Mouse (Mus musculus) stomach, embryonic 15.5 days (tissue): Measurements from ENCODE around the gene Olfr1443. TPM values are rescaled to one million over a fixed set of nuclear protein-coding genes. Genes with fewer than 3 reads are reported as not detected.
"Not testable (repeated sequence)": the region's sequence is repeated elsewhere in the genome, so short reads cannot be mapped to it uniquely, and the experiment has no call there.

ENCODE experiments used
- ATAC-seq: fragments of 200-750 bp; cut with Nextera tagmentation; 2 replicates; pipeline ENCODE4 v1.8.0; 2017; ENCODE audit warnings: low read depth, moderate number of reproducible peaks, moderate TSS enrichment; ENCODE audit not compliant: insufficient read depth, low FRiP score
- H3K27ac ChIP-seq: fragments of 300-500 bp; sonication (generic); 2 replicates; pipeline ENCODE4 v1.5.1; 2015; ENCODE audit warnings: mild to moderate bottlenecking, inconsistent platforms
- H3K27me3 ChIP-seq: fragments of 300-500 bp; sonication (generic); replicated peaks from 2 replicates; pipeline ENCODE4 v1.6.1; 2015; ENCODE audit warnings: inconsistent platforms
- H3K36me3 ChIP-seq: fragments of 300-500 bp; sonication (generic); 2 replicates; pipeline ENCODE4 v1.6.1; 2015; ENCODE audit warnings: inconsistent platforms
- H3K4me1 ChIP-seq: fragments of 300-500 bp; sonication (generic); 2 replicates; pipeline ENCODE4 v1.6.1; 2015; ENCODE audit warnings: inconsistent platforms
- H3K4me2 ChIP-seq: fragments of 300-500 bp; sonication (generic); 2 replicates; pipeline ENCODE4 v1.6.1; 2015; ENCODE audit warnings: mild to moderate bottlenecking, inconsistent platforms
- H3K4me3 ChIP-seq: fragments of 300-500 bp; sonication (generic); replicated peaks from 2 replicates; pipeline ENCODE4 v1.5.1; 2015; ENCODE audit warnings: inconsistent platforms
- H3K9ac ChIP-seq: fragments of 300-500 bp; sonication (generic); 2 replicates; pipeline ENCODE4 v1.6.1; 2015; ENCODE audit warnings: inconsistent platforms
- H3K9me3 ChIP-seq: fragments of 300-500 bp; sonication (generic); 2 replicates; pipeline ENCODE4 v1.6.1; 2016; ENCODE audit warnings: inconsistent platforms
- whole genome bisulfite sequencing: fragments of 180-500 bp; shearing (Covaris S2); methylation state at CpG from one replicate; pipeline ENCODE4 v1.1.7; 2015; 5-methylcytosine and 5-hydroxymethylcytosine counted together
- polyA plus RNA-seq: library from polyadenylated mRNA; unstranded; fragments of >200 nt; fragmentation: Nextera tagmentation; extraction: Ambion mirVana; gene quantifications from 2 replicates; pipeline ENCODE4 v1.2.1, GENCODE M21; 2015

The Olfr1443 gene
- polyA plus RNA-seq: not detected in 2 replicates

DNA sequence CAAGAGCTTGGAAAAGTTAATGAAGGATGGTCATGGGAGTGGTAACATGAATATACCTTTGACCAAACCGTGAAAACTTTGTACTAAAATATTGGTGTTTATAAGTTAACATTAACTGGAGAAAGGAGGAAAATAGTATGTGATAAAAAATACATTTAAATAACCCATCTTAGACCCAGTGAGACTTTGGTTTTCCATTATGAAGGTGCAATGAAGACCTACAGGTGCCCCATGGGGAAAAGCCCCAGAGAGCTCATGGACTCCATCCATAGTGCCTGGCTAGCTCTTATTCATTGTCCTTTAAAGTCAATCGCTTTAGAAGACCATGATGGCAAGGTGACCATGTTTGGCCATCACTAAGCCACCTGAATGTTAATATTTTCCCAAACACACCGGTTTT lies at the start of gene Olfr1443:
Olfr1443 (plus strand) TSS at position 301 of the 400 bp plus-strand sequence.
- Histone ChIP-seq H3K9me3 (no peaks in the 10 kb centered on the region), H3K9ac (no peak within 1 kb of the TSS), H3K36me3 (no peaks in the 10 kb centered on the region), H3K27me3 (no peaks in the 10 kb centered on the region), H3K4me1 (no peaks in the 10 kb centered on the region), H3K4me2 (no peak within 1 kb of the TSS), H3K27ac (no peak within 1 kb of the TSS), H3K4me3 (no peak within 1 kb of the TSS)
- WGBS: 65% methylated on average over 3 of the region's 3 CpGs
- ATAC-seq: no peak

- no peak within 1 kb of the TSS for H3K27ac ChIP-seq
- 62% methylated on average over 4 of the region's 4 CpGs for WGBS
- H3K4me1 ChIP-seq: no peaks in the 10 kb centered on the region
- no peaks in the 10 kb centered on the region for H3K27me3 ChIP-seq
- H3K4me2 ChIP-seq: no peak within 1 kb of the TSS
- H3K4me3 ChIP-seq: no peak within 1 kb of the TSS
- no peak for ATAC-seq
- no peak within 1 kb of the TSS for H3K9ac ChIP-seq
- H3K9me3 ChIP-seq: no peaks in the 10 kb centered on the region
- H3K36me3 ChIP-seq: no peaks in the 10 kb centered on the region
These were observed 44.7 kb upstream of the Olfr1443 start, which contains the start of gene Glyat for GRCm38 (mm10) chr19:12633176-12633575. Glyat (plus strand) TSS chr19:12633308.

DNA sequence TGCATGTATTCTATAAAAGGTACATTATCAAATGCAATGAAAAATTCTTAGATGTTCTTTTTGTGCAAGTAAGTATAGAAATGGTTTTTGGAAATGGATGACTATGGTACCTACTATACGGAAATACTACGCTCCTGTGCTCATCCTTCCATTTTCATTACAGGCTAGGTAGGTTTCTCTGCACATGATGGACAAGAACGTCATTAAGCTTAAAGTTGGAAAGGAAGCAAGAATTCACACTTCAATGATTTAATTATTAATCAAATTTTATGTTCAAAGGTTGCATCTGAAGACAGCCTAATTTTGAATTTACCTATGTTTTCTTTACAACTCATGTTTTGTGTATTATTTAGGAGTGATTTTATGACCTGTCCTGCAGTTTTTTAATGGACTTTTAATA lies 43.7 kb upstream of the Olfr1443 start:
- Histone ChIP-seq H3K9me3 (no peaks in the 10 kb centered on the region), H3K4me3 (no peak overlapping the region), H3K36me3 (no peaks in the 10 kb centered on the region), H3K4me2 (no peak overlapping the region), H3K27ac (no peak overlapping the region), H3K4me1 (no peaks in the 10 kb centered on the region), H3K9ac (no peak overlapping the region), H3K27me3 (no peaks in the 10 kb centered on the region)
- ATAC-seq: no peak
- WGBS: 84% methylated on average over 3 of the region's 3 CpGs

GRCm38 (mm10) chr19:12634963-12635362 lies 42.9 kb upstream of the Olfr1443 start:
- Histone ChIP-seq H3K9me3 (no peaks in the 10 kb centered on the region), H3K4me2 (no peak overlapping the region), H3K27me3 (no peaks in the 10 kb centered on the region), H3K4me1 (no peaks in the 10 kb centered on the region), H3K4me3 (no peak overlapping the region), H3K36me3 (no peaks in the 10 kb centered on the region), H3K9ac (no peak overlapping the region), H3K27ac (no peak overlapping the region)
- WGBS: 77% methylated on average over 4 of the region's 4 CpGs
- no peak for ATAC-seq

DNA sequence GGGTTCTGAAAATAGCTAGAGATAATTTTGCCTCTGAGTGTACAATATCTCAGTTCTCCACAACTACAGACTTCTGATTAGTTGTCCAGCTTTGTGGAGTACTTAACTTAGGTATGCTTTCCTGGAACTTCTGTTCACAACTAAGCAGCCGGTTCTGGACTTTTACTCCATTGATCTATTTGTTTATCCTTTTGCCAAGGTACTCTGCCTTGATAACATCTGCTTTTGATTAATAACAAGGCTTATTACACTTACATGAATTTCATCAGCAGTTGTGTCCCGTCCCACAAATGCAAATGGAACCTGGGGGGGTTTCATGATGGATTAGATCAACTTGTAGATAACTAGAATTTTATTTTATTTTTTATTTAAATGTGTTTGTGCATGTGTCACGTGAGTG lies 41.0 kb upstream of the Olfr1443 start:
- Histone ChIP-seq H3K4me1 (no peaks in the 10 kb centered on the region), H3K4me3 (no peak overlapping the region), H3K9ac (no peak overlapping the region), H3K9me3 (no peaks in the 10 kb centered on the region), H3K36me3 (no peaks in the 10 kb centered on the region), H3K4me2 (no peak overlapping the region), H3K27ac (no peak overlapping the region), H3K27me3 (no peaks in the 10 kb centered on the region)
- ATAC-seq: no peak
- 60% methylated on average over 3 of the region's 3 CpGs for WGBS

- Histone ChIP-seq H3K36me3 (no peaks in the 10 kb centered on the region), H3K4me1 (no peaks in the 10 kb centered on the region), H3K4me2 (no peak overlapping the region), H3K9ac (no peak overlapping the region), H3K27ac (no peak overlapping the region), H3K27me3 (no peaks in the 10 kb centered on the region), H3K9me3 (no peaks in the 10 kb centered on the region), H3K4me3 (no peak overlapping the region)
- WGBS: 72% methylated on average over 1 of the region's 1 CpGs
- no peak for ATAC-seq
These were observed 39.9 kb upstream of the Olfr1443 start for GRCm38 (mm10) chr19:12638049-12638448.

DNA sequence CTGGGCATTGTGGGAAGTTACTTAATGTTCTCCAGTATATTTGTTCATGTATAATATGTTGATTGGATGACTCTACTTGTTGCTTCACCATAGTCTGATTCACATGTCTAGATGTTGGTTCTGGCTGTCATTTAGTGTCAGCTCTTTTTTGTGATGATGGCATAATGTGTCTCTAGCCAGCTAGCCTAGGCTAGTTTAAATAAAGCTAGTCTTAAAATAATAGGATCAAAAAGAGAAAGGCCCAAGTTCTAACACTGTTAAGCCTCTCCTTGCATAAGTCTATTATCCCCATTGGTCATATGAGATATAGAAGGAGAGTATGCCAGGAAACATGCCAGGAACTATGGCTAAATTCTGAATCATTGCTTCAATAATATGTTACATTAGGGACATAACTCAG lies 28.4 kb upstream of the Olfr1443 start:
- no peak for ATAC-seq
- Histone ChIP-seq H3K27ac (no peak overlapping the region), H3K36me3 (no peaks in the 10 kb centered on the region), H3K4me1 (no peaks in the 10 kb centered on the region), H3K4me2 (no peak overlapping the region), H3K9ac (no peak overlapping the region), H3K4me3 (no peak overlapping the region), H3K9me3 (no peaks in the 10 kb centered on the region), H3K27me3 (no peaks in the 10 kb centered on the region)

GRCm38 (mm10) chr19:12666156-12666555 lies 11.8 kb upstream of the Olfr1443 start:
- 73% methylated on average over 1 of the region's 1 CpGs for WGBS
- Histone ChIP-seq H3K4me3 (no peak overlapping the region), H3K9me3 (no peaks in the 10 kb centered on the region), H3K27me3 (no peaks in the 10 kb centered on the region), H3K9ac (no peak overlapping the region), H3K4me1 (no peaks in the 10 kb centered on the region), H3K27ac (no peak overlapping the region), H3K36me3 (no peaks in the 10 kb centered on the region), H3K4me2 (no peak overlapping the region)
- ATAC-seq: no peak

GRCm38 (mm10) chr19:12668601-12669000 lies 9.3 kb upstream of the Olfr1443 start:
- ATAC-seq, H3K9me3 ChIP-seq, H3K36me3 ChIP-seq, H3K27ac ChIP-seq, H3K9ac ChIP-seq, H3K4me3 ChIP-seq, H3K4me1 ChIP-seq, H3K4me2 ChIP-seq, H3K27me3 ChIP-seq: not testable (repeated sequence)
- WGBS: 90% methylated on average over 3 of the region's 3 CpGs

GRCm38 (mm10) chr19:12670139-12670538 lies 7.8 kb upstream of the Olfr1443 start, which contains the start of gene Olfr1442:
Olfr1442 (plus strand) TSS chr19:12670439.
- no peaks in the 10 kb centered on the region for H3K9me3 ChIP-seq

DNA sequence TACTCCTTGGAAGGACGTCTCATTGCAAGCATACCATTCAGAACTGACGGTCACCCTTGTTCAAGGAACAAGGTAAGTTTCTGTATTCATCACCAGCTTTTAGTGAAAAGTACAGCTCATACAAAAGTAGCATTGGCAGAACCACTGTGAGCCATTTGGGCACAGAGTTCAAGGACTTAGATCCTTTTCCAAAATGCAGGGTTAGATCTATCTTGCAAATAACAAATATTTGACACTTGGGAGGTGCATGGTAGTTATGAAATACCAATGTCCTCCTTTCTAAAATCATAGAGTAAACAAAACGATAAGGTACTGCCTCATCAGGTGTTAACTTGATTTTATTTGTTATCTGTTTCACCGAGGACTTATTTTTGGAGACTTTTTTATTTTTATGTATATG lies 6.9 kb upstream of the Olfr1443 start:
- 81% methylated on average over 4 of the region's 4 CpGs for WGBS
- no peak overlapping the region for H3K9ac ChIP-seq
- H3K4me2 ChIP-seq: no peak overlapping the region
- no peaks in the 10 kb centered on the region for H3K4me1 ChIP-seq
- H3K9me3 ChIP-seq: no peaks in the 10 kb centered on the region
- H3K27ac ChIP-seq: no peak overlapping the region
- no peaks in the 10 kb centered on the region for H3K36me3 ChIP-seq
- ATAC-seq: no peak
- H3K27me3 ChIP-seq: no peaks in the 10 kb centered on the region
- H3K4me3 ChIP-seq: no peak overlapping the region

More at GRCm38 (mm10) chr19:12670139-12670538, 7.8 kb upstream of the Olfr1443 start, which contains the start of gene Olfr1442:
- H3K4me1 ChIP-seq: no peaks in the 10 kb centered on the region
- H3K36me3 ChIP-seq: no peaks in the 10 kb centered on the region
- H3K9ac ChIP-seq: no peak within 1 kb of the TSS
- H3K27ac ChIP-seq: no peak within 1 kb of the TSS
- H3K27me3 ChIP-seq: no peaks in the 10 kb centered on the region
- H3K4me3 ChIP-seq: no peak within 1 kb of the TSS
- no peak for ATAC-seq
- no peak within 1 kb of the TSS for H3K4me2 ChIP-seq

DNA sequence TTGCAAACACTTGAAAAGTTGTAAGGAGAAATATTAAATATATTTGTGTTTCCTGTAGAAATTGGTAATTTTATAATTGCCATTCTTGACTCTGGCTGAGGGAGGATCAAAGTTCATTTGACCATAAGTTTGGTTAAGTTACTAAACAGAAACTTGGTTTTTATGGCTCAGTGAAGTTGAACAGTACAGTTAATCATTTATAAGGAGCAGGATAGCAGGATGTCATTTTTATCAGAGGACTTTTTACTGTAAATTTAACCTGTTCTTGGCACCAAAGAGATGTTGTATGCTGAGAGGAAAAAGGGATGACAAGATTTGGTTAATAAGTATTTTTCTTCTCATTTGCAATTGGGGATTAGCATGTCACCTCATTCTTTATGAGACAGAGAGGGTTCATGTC lies 6.7 kb downstream of the Olfr1443 start:
- Histone ChIP-seq H3K4me1 (no peaks in the 10 kb centered on the region), H3K9me3 (no peaks in the 10 kb centered on the region), H3K4me2 (no peak overlapping the region), H3K27ac (no peak overlapping the region), H3K27me3 (no peaks in the 10 kb centered on the region), H3K9ac (no peak overlapping the region), H3K4me3 (no peak overlapping the region), H3K36me3 (no peaks in the 10 kb centered on the region)
- no peak for ATAC-seq

DNA sequence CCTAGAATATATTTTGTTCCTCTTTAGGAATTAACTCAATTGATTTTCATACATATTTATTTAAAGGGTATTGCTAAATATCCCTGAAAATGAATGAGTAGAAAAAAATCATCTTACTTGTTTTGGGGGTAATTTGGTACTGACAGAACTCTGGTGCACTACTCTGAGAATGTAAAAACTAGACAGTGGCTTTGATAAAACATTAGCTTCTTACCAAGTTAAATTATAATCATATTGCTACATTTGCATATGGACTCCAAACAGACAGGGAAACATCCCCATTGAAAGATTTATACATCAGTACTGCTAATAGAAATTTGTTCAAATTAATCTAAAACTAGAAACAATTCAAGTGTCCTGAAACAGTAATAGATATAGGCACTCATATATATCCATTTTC lies 7.3 kb downstream of the Olfr1443 start:
- no peaks in the 10 kb centered on the region for H3K9me3 ChIP-seq
- no peaks in the 10 kb centered on the region for H3K4me1 ChIP-seq
- no peak overlapping the region for H3K4me3 ChIP-seq
- H3K27ac ChIP-seq: no peak overlapping the region
- H3K27me3 ChIP-seq: no peaks in the 10 kb centered on the region
- H3K36me3 ChIP-seq: no peaks in the 10 kb centered on the region
- no peak overlapping the region for H3K9ac ChIP-seq
- H3K4me2 ChIP-seq: no peak overlapping the region
- ATAC-seq: no peak
